Mouse (Mus musculus): ENCODE data around the gene Gm28102. TPM values are rescaled to one million over a fixed set of nuclear protein-coding genes. Genes with fewer than 3 reads are reported as not detected.

Gene Gm28102
- polyA plus RNA-seq (2015; fragmentation: Nextera tagmentation; extraction: Ambion mirVana): not detected in 2 replicates

DNA sequence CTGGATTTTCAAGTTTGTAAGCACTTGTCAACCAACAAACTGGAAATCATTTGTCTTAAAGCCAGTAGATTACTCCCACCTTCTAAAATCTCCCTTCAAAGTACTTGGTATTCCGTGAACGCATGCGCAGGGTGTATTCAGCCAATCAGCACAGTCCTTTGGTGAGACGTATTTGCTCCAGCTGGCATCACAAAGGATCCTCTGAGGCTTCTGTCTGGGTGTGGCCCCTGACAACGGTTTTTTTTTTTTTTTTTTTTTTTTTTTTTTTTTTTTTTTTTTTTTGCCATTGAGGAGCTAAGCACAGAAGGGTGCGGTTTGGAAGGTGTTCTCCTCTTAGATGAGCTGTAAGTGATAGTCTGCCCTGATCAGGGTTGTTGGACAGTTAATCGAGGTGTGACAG is at the start of gene Gm28102:
Gene Gm28102 (plus strand): TSS at position 301 of the 400 bp plus-strand sequence.

All from adrenal gland, postnatal 0 days (tissue).